Mouse (Mus musculus) frontal cortex, postnatal 14 days (tissue): ENCODE measurements around the gene Smg6.

ENCODE experiments used
- DNase-seq, 2 experiments: peaks; one replicate each; pipeline ENCODE4 v3.0.0; 2022; ENCODE audit warnings: low spot score in 2 of 2

Gene Smg6

DNA sequence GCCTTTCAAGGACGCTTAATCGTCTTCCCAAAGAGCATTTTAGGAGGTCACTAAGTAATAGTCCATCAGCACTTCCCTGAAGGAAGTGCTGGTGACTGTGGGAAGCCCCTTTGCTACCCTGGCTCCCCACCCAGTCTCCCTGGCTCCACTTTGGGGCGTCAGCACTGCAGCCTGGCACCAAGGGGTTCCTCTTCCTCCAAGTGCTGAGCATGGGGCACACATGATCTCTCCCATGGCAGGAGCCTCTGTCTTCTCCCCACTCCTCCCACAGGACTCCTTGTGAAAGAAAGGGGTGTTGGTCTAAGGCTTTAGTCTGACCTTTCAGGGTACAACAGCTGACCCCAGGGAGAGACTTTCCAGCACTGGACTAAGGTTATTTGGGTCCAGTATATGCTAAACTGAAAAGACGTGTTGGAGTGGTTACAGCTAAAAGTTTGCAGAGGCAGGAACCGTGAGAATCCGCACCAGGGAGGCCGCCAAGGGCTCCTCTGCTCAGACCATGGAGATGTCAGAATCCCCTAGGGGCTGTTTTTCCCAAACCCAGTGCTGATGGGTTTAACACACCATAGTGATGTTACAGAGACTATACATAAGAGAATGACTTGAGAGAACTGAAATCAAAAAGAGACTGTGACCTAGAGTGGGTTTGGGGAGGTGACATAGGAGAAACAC lies 122.2 kb downstream of the Smg6 start:
- DNase-seq, result no peak

DNA sequence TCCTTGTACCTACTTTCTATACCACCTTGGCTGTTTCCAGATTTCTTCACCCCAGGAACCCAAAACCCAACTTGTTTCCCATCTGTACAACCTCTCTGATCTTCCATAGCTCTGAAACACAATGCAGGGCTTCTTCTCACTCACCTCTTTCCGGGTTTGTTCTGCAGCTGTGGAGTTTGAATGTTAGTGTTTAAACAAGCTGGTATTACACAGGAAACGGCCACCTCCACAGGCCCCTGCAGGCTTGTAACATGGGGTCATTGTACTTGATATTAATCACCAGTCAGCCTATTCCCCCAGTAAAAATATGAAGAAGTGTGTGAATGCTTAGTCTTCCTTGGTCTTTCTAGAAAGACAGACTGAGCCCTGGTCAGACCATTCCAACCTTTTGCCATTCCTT lies 123.5 kb downstream of the Smg6 start:
- DNase-seq, result no peak

- no peak for DNase-seq
Observed at GRCm38 (mm10) chr11:75049807-75050206, 124.2 kb downstream of the Smg6 start.

- DNase-seq, result no peak
Observed at GRCm38 (mm10) chr11:75051239-75051638, 125.6 kb downstream of the Smg6 start.

DNA sequence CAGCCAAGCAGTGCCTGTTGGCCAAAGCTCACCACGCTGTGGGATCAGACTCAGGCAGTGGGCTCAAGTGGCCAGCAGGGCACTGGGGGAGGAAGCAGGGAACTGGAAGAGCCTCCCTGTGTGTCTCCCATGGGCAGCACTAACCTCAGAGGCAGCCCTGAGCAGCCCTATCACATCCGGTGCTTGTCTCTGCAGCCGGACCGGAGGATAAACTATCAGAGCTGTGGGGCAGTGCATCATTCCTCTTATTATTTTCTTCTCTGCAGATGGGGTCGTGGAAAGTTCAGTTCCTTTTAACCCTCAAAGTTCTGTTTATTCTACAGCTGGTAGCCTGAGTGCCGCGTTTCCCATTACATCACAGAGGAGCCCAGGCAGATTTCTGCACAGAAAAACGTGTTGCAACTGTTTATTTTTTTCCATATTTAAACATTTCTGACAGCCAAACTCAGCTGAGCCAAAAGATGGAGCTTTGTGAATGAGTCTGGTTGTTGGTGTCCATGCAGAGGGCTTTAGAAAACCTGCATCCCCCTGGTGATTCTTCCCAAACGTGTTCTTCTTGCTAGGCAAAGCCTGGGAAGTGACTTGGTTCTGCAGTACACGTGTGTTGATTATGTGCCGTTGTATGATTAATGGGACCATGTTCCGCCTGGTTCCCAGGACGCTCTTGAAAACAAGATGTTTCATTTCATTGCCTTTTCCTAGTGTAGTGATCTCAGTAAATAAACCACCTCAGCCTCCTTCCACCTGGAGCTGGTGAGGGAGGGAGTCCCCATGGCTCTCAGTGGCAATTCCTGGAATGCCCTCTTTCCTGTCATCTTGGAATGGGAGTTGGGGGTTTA lies 126.3 kb downstream of the Smg6 start:
- DNase-seq, result no peak

- no peak for DNase-seq
Observed at GRCm38 (mm10) chr11:75053020-75053419, 127.4 kb downstream of the Smg6 start.

DNA sequence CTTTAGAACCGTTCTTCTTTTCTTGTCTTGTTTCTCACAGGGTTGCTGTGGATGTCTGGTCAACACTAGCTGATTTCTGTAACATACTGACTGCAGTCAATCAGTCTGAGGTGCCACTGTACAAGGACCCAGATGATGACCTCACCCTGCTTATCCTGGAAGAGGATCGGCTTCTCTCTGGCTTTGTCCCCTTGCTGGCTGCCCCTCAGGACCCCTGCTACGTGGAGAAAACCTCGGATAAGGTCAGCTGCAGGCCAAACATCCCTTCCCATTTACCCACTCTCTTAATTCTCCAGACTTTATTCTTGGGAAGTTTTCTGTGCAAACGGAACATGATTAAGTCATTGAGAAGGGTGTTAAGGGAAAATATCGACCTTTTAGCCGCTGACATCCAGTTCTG lies 128.1 kb downstream of the Smg6 start:
- no peak for DNase-seq

- no peak for DNase-seq
Observed at GRCm38 (mm10) chr11:75054184-75054877, 128.7 kb downstream of the Smg6 start.

DNA sequence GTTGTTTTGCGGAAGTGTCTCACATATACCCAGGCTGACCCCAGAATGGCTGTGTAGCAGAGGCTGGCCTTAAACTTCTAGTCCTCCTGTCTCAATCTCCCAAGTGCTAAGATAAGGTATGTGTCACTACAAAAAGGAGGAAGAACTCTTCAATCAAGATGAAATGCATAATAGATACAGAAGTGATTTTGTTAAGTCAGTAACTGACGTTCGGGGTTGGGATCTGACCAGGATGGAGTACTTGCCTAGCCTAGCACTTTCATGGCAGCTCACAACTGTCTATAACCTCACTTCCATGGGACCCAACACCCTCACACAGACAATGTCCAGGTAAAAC lies 129.2 kb downstream of the Smg6 start:
- DNase-seq, result no peak

DNA sequence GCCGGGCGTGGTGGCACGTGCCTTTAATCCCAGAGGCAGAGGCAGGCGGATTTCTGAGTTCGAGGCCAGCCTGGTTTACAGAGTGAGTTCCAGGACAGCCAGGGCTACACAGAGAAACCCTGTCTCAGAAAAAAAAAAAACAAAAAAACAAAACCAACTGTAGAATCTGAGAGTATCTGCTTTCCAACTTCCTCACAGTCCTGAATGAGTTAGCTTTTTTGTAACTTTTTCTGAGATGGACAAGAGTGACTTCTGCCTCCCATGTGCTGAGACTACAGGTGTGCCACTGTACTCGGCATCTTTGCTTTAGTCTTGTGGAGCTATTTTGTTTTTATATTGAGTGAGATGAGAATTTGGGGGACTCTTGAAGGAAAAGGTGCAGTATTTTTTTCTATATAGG lies 137.0 kb downstream of the Smg6 start:
- no peak for DNase-seq

DNA sequence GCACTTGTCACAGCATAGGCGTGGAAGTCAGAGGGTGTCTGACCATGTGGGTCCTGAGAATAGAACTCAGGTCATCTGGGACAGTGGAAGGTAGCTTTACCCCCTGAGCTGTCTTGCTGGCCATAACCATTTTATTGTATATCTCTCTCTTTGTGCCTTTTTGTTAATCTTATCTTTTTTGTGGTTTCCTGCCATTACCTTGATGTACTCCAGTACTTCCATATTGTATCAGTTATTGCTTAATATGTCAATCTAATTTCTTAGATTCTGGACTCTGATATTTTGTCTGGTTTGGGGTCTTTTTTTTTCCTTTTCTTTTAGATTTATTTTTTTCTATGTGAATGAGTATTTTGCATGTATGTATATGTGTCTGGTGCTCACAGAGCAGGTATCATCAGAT lies 138.6 kb downstream of the Smg6 start:
- DNase-seq, result no peak

DNA sequence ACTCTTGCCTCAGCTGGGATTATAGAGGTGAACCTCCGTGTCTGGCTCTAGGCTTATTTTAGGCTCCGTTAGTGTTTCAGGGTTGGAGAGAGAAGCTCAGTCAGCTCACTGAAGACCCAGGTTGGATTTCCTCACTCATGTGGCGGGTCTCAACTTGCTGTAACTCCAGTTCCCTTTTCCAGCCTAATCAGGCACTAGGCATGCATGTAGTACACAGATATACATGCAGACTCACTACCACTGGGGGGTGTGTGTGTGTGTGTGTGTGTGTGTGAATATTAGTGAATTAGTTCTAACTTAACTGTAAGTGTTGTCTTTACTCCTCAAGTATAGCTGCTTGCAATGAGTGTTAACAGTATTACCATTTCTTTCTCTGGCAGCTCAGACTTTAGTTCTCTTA lies 145.7 kb downstream of the Smg6 start:
- no peak for DNase-seq

DNA sequence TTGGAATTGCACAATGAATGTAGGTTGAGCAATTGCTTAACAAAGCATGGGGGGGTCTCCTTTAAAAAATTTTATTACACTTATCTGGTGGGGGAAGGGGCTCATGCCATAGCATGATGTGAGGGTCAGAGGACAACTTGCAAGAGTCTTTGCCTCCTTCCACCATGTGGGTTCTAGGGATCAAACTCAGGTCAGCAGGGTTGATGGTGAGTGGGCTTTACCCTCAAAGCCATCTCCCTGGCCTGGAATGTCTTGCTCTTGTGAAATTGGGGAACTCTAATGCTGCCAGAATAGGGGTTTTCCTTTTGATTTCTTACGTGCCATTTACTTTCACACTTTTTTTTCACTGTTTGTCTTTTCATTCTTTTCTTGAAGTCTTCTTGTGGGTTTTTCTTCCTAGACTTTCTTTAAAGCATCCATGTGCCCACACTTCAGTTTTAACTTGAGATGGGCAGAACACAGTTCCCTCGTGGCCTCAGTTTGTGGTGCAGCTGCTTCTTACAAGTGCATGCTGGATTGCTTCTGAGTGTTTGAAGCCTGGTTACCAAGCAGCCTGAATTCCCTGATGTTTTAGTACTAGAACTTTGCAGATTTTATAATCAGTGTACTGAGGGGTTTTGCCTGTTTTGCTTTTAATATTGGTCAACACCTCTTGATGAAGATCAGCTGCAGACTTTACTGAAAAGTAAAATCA lies 147.5 kb downstream of the Smg6 start:
- no peak for DNase-seq

DNA sequence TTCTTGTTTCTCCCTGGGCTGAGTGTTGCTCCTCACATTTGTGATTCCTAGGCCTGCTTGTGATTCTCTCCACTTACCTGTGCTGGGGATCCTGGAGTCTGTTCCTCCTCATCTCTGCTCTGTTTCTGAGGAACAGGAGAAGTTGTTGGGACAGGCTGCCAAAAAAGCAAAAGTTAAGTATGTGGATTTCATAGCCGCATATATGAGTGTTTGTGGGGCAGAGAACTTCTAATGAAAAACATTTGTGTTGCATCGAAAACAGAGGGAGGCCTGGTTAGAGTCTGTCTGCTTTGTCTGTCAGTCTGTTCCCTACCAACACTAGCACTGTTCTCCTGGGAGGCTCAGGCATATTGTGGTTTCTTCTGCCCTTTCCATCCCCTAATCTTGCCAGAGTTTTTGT lies 148.1 kb downstream of the Smg6 start:
- DNase-seq, result no peak

DNA sequence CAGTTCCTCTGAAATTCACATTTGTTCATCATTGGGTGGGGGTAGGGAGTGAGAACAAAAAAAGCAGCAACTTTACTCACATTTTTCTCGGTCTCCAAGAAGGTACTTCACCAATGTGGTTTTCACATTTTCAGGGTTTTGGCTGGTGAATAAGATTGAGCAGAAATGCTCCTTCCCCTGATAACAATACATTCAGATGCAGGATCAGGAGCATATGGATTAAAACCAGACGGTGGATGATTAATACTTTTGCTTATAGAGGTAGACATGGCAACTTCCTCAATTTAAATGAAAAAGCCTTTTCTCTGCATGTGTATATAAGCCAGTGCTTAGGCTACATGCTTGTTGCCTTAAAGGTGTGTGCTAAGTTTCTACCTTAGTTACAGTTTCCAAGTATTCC lies 148.9 kb downstream of the Smg6 start:
- DNase-seq, result no peak

GRCm38 (mm10) chr11:75078616-75079015 lies 153.0 kb downstream of the Smg6 start:
- no peak for DNase-seq

DNA sequence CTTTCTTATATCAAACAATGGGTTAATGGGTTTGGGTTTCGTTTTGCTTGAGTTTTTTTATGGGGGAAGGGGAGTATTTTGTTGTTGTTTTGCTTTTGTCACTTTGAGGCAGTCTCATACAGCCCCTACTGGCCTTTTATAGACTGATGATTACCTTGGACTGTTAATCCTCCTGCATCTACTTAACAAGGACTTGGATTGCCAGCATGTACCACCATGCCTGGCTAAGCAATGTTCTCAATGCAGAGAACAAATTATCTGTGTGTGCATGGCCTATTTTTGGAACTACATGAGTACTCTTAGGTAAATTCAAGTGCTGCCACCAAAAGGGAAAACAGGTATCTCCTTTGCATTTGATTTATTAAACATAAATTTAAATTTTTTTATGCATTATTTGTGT lies 157.4 kb downstream of the Smg6 start:
- no peak for DNase-seq

DNA sequence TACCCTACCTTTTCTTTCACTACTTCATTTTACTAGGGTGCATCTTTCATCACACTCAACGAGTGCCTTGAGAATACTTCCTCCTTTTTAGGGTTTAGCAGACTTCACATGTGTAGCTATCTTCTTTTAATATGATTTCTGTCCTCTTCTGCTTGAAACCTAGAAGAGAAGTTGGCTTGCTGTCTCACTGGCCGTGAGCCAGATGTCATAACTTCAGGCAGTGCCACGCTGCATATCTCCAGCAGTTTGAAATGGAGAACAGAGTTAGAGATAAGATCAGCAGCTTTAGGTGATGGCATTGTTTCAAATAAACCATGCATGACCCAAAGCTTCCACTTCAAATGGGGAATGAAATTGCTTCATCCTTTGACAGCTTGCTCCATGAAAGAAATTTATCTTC lies 166.5 kb downstream of the Smg6 start:
- DNase-seq, result no peak

- DNase-seq, result no peak
Observed at GRCm38 (mm10) chr11:75092656-75093055, 167.0 kb downstream of the Smg6 start.

DNA sequence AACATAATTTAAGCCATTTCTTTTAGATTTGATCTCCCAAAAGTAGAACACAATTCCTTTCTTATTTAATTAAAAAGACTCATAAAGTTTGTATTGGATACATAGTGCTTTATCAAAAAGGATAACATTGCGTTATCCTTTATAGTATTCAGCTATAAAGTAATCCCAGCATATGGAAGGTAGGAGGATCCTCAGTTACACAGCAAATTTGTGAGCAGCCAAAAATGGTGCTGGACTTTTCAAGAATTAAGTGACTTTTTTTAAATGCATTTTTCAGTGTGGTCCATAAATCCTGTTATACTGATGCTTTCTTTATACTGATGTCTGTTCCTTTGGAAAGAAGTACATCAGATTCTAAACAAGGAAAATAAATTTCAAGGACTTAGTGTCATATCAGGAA lies 169.1 kb downstream of the Smg6 start:
- DNase-seq, result no peak

DNA sequence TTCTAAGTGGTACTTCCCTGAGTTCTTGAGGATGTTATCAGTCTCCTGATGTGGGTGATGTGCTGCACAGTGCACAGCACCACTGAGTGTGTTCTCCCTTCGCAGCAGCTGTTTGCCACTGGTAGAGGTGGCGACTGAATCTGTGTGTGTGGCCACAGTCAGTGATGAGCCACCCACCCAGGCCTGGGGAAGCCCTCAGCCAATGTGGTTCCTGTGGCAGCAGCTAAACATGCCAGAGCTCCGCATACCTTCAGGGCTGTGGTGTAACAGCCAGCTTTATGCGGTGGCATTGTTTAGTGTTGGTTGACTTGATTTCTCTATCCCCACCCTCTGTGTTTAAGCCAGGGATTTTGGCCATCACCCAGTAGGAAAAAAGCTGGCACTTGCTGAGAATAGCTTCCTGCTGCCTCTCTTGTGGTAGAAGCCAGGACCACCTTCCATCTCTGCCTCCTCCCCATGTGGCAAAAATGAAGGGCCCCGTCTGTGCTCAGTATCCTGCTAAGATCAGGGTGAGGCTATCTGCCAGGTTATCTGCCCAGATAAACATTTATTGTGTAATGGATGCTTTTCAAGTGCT lies 177.2 kb downstream of the Smg6 start:
- DNase-seq, result no peak

GRCm38 (mm10) chr11:75106614-75107013 lies 181.0 kb downstream of the Smg6 start:
- DNase-seq, result no peak
